Mouse (Mus musculus): ENCODE results near the gene Tppp2.

Gene Tppp2

DNA sequence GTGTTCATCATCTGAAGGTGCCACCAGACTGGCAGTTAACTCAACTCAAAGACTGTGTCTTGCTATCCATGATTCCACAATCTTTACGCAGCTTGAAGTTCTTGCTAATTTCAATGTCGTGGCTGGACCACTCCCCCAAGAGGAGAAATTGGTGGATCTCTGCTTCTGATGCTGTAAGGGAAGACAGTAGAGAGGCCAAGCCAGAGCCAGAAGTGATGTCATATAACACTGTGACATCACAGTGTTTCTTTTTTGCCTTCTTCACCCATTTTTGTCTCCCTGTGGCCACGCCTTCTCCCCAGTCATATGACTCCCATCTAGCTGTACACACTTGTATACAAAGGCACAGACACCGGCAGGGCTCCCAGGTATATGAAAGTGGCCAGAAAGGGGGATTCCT is at the start of gene Tppp2:
Tppp2 (plus strand) TSS at position 301 of the 400 bp plus-strand sequence.
- no peak for DNase-seq

DNA sequence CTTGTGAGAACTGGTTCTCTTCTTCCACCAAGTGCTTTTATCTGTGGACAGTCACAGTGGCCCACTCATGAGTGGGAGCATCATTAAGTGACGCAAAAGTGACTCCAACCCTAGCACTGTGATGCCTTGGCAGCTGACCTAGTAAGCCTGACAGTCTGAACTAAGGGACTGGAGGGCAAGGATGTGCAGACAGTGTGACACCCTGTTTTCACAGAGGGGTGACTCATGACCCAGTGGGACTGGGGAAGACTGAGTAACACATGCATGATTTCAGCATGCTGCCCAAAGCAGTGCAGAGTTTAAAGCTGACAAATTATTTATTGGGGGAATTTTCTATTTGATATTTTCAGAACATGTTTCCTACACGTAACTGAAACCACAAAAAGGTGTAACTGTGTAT is 47.5 kb upstream of the Tppp2 start:
- DNase-seq, result no peak

DNA sequence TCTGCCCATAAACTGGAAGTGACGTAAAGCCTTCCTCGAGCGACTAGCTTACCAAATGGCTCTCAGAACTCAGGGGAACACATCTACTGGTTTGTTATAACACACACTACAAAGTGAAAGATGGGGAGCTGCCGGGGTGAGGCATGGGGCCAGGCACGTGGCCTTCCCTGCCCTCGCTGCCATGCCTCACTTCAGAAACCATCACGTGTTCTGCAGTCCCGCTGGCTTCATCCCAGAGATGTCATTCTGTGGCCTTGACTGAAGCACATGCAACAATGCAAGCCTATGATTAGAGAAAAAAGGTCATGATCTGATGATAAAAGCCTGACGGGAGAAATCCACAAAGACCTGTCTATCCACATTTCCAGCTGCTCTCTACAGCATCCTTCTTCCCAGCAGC is 46.5 kb upstream of the Tppp2 start:
- DNase-seq, result no peak

DNA sequence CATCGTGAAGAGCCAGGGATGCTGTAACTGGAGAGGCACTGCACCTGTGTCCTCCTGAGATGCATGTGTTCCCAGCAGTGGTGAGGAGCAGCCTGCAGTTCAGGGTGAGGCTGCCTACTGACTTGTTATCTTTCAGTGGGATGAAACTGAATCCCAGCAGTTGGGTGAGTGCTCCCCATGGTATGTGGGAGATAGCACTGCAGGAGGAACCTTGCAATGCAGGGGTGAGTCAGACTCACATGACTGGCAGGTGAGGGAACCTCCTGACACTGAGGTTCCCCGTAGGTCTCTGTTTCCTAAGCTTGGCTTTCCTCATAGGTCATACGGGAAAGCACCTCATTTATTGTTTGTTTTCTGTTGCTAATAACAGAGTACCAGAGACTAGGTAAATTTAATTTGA is 40.7 kb upstream of the Tppp2 start:
- no peak for DNase-seq

DNA sequence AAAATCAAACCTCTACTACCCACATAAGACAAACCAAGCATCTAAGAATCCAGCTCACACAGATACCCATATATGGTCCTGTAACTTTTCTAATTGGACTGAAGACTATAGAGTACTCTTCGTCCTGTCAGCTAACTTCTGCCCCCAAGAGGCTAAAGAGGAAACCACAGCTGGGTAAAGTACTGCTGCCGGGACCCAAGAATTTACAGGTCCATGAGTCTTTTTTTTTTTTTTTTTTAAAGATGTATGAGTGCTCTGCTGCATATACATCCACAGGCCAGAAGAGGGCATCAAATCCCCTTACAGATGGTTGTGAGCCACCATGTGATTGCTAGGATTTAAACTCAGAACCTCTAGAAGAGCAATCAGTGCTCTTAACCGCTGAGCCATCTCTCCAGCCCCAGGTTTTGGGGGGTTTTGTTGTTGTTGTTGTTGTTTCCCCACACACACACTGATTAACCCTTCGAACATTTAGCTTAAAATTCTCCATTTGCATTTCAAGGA is 34.6 kb upstream of the Tppp2 start:
- peak; percentile 70 for DNase-seq

DNA sequence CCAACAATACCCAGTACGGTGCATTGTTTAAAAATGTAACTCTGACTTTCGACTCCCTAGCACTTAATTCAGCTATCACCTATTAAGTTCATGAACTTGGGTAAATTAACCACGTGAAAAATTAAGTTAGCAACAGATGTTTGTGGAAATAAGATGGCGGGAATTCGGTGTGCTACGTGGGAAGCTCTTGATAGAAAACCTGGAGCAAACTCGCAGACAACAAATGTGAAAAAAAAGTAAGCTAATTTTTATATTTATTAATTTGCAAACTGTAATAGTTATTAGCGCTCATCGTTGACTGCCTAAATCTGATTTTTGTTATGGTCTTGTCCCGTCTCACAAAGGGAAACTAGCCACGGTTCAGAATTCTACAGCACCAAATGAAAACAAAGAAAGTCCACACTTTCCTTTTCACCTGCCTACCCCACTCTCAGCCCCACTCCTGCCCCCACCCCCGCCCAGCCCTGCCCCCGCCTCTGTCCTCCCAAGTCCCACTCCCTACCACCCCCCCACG is 34.1 kb upstream of the Tppp2 start:
- DNase-seq, result no peak

DNA sequence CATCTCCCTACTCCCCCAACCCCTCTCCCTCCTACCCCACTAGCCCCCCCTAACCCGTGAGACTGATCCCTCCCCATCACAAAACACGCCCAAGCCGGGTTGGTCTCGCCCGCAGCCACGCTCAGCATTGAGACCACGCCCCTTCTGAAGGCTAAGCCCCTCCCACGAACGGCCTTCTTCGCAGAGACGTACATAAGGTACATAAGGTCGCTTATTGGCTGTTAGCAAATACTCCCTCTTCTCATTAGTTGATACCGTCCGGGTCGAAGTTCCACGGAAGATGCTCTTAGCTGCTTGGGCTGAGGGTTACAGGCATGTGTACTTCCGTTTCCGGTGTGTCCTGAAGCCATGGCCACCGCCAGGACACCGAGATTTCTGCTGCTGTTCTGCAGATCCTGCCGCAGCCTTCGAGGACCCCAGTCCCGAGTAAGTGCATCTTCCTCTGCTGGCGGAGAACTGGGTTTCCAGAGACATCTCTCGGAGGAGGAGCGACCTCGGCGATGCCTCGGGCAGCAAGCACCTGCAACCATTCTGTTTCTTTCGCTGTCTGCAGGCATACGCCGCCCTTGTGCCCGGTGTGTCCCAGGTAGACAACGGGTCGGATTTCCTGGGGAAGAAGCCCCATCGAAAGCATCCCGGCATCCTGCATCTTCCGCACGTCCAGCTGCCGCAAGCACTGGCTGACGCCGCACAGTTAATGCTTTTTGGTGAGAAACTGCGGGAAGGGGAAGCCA is 33.5 kb upstream of the Tppp2 start, which contains the start of gene Mettl17:
Mettl17 (plus strand) TSS at position 245 of the 734 bp plus-strand sequence.
- peak; percentile 95 for DNase-seq

DNA sequence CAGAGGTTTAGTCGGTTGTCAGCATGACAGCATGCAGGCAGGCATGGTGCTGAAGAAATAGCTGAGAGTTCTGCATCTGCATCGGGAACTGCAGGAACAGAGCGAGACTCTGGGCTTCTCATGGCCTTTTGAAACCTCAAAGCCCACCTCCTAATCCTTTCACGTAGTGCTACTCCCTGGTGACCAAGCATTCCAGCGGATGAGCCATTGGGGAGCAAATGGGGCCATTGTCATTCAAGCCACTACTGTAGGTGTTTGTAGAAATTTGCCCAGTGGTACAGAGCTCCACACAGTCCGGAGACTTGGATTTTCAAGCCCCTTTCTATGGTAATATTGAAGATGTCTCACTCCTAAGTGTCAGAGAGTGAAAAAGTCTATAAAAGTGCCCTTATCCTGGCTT is 32.2 kb upstream of the Tppp2 start:
- DNase-seq, result no peak

DNA sequence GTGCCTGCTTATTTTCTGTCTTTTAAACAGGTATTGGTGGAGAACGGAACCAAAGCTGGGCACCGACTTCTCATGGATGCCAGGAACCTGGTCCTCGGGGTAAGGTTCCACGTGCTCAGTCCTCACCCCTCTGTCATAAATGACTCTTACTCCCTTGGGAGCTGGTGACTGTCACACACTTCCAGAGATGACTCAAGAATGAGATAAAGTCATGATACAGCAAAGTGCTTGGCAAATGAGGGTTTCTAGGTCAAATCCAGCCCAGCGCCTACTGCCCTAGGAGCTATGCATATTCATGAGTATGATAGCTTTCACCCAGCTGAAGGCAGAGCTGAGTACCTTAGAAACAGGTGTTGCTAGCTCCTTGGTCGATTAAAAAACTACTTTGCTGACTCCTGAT is 28.4 kb upstream of the Tppp2 start:
- DNase-seq, result no peak

DNA sequence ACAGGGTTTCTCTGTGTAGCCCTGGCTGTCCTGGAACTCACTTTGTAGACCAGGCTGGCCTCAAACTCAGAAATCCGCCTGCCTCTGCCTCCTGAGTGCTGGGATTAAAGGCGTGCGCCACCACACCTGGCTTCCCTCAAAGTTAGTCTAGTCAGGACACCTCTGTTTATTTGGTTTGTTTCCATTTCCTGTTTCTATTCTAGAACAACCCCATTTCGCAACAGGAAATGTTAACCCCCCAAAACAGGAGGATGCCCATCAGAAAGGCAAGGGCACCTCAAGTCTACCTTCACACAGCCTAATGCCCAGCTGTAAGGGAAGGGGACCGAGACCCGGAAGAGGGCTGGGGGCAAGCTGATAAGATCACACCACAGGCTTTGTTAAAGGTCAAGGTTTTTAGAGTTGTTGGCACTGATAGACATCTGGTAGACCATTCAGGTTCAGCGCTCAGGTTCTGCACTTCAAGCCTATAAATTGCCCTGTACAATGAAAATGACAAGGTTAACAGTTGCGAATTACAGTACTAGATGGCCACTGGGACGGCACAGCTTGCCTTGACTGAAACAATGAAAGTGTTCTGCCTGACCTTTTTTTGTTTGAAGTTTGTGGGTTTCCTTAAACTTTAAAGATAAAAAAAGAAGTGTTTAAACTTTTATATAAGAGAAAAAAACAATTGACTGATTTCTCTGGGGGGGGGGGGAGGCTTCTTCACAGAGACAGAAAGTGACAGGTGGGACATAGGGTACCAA is 25.9 kb upstream of the Tppp2 start, which contains the start of gene Slc39a2:
Slc39a2 (plus strand) TSS at position 699 of the 749 bp plus-strand sequence.
- no peak for DNase-seq

DNA sequence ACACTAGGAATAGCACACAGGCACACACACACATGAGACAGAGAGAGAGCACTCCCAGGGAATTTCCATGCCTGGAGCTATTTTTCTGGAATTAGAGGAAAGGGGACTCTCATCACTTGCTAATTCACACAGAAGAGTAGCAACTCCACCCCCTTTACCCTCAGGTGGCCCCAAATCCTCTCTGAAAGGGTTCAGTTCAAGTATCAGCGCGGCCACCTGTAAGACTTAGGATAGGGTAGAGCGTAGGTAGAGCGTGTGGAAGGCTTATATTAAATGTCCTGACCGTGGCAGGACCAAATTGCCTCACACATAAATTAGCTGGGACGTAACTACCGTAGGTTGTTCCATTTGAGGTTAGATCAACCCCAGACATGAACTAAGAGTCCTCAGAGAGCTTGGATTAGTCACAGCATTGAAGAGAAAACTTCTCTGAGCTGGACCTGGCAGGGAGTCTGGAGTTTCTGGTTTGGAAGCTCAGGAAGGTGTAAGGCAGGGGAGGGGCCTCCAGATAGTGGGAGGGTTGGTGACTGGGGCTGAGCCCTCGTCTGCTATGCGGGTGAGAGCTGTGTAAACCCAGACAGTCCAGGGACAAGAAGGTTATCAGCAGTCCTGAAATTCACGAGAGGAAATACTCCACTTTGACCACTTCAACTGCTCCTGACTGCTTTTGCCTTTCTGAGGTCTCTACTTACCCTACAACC is 25.0 kb upstream of the Tppp2 start:
- DNase-seq, result no peak

DNA sequence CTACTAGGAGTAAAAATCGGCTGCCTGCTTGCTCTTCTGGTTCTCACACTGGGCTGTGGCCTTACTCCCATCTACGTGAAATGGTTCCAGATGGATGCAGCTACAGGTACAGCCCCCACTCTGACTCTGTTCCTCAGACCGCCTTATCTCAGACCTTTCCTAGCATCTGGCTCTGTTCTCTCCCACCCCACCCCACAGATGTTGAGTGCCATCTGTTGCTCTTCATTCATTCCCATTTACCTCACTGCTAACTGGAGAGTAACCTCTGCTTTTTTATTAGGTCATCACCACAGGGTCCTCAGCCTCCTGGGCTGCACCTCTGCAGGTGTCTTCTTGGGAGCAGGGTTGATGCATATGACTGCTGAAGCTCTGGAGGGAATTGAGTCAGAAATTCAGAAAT is 24.4 kb upstream of the Tppp2 start:
- DNase-seq, result no peak

DNA sequence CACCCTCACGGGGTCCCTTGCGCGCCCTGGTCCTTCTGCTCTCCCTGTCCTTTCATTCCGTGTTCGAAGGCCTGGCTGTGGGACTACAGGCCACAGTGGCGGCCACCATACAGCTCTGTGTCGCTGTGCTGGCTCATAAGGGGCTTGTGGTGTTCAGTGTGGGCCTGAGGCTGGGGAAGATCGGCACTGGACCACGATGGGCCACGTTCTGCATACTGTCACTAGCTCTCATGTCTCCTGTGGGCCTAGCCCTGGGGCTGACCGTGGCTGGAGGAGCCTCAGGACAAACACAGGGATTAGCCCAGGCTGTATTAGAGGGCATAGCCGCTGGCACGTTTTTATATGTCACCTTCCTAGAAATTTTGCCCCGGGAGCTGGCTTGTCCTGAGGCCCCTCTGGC is 23.2 kb upstream of the Tppp2 start:
- no peak for DNase-seq

DNA sequence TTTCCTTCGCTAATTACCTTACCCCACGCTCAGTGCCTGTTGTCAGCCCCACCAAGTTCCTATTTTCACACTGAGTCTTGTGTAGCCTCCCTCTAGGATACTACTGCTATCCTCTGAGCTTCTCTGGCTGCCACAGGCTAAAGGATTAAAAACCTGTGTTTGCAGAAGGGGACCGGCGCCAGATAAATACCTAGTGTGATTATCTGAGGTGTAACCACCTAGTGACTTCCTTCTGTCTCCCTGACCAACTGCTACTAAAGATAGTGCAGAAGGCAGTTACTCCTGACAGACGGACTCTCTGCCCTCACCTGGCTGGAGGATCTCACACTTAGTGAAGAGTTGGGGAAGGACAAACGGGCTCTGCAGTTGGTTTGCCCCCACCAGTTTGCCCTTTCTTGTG is 22.2 kb upstream of the Tppp2 start:
- DNase-seq, result no peak

DNA sequence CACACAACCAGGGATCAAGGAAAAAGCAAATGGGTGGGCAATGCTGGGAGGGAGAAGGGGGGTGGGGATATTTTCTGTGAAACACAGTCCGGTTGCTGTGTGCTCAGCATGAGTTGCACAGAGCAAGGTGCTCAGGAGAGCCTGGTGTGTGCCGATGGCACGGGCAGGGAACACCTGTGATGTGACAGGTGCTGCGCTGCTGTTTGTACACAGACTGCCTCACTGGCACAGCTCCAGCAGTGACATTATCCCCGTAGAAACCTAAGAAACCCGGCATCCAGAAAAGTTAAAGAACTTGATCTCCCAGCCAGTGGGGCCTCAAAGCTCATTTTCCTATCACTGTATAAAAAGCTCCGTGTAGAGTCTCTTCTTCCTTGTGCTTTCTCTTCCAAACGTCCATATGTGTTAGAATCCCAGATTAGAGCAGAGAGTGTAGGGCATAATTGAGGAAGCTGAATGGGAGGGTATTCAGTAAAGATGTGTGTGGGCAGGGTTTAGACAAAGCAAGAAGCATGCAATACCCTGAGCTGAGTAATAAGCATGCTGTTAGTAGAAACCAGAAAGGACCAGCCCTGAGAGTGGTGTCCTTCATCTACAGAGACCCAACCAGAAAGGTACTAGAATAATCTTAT is 21.6 kb upstream of the Tppp2 start:
- no peak for DNase-seq

DNA sequence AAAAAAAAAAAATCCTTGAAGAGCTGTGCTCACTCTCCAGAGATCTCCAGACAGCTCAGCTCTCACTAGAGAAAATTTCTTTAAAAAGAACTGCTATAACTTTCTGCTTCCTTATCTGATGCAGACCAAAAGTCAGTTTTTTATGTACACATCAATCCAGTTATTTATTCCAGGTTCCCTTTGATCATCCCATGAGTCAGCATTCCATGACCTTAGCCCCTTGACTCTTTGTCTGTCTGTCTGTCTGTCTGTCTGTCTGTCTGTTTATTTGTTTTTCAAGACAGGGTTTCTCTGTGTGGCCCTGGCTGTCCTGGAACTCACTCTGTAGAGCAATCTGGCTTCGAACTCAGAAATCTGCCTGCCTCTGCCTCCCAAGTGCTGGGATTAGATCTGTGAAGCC is 18.9 kb upstream of the Tppp2 start:
- no peak for DNase-seq

DNA sequence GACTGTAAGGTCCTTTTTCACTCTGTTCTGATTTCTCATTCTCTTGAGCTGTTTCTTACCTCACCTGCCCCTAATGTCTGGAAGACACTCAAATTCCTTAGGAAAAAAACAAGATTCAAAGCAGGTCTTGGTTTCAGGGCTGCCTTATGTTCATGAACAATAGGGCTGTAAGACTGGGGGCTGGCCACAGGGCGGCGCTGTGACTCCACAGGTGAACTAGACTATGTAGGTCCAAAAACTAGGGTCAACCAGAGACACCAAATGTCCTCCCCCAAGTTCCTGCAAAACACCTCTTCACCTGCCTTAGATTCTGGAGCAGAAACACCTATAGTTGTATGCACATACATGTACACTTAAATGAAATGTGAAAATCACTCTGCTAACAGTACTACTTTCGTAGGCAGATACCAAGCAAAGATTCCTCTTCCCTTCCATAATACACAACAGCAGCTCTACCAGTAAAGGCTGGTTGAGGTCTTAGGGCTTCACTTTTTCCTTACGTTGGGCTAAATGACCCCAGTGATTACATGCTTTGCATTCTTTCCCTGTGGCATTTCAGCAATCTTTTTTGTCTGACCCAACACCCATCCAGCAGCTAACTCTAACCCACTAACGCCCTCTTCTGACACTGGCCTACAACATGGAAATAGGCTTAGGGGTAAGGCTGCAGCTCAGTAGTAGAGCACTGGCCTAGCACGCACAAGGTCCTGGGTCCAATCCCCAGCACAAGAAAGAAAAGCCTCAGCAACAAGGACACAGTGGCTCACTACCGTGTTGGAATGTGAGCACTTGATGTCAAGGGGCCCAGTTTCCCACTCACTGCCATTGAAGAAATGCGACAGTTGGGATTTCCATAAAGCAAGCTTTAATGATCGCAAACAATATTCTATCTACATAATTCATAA is 15.2 kb upstream of the Tppp2 start:
- DNase-seq, result peak; percentile 50

DNA sequence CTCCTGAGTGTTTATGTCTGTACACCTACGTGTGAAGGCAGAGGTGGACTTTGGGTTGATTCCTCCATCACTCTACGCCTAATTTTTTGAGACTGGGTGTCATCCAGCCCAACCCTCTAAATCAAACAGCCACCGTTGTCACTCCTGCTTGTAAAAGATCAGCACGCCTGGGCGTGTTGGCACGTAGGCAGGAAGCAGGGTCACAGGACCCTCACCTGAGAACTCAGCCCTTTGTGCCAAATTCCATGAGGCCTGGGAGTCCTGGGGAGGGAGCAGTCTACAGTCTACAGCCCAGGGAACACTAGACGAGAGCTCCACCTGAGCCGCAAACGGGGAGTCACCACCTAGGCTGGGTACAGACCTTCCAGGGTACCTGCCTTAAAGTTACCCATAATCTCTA is 14.4 kb upstream of the Tppp2 start:
- DNase-seq, result no peak

DNA sequence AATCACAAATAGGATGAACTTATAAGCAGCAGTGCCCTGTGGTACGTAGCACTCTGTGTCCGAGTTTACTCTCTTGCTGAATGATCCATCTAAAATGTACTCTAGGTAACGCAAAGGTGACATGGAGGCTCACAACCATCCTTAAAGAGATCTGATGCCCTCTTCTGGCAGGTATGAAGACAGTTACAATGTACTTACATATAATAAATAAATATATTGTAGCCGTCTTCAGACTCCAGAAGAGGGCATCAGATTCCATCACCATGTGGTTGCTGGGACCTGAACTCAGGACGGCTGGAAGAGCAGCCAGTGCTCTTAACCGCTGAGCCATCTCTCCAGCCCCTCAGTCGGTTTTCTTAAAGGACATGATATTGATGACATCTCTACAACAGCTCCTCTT is 13.5 kb upstream of the Tppp2 start:
- DNase-seq, result no peak

DNA sequence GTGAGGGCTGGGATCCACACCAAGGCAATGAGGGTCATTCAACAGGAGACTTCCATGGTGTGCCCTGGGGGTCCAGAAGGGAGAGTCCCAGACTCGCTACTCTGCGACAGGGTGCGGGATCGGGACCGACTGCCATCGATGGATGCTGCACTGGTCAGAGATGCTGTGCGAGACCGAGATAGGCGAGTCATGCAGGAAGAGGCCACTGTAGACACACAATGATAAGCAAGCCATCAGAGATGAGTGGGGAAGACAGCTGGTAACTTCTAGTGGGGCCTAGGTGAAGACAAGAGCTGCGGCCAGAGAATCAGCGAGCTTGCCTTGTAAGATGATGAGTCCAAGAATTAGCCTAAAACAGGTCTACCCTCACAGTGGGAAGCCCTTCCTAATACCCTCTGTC is 12.1 kb upstream of the Tppp2 start:
- DNase-seq, result no peak

DNA sequence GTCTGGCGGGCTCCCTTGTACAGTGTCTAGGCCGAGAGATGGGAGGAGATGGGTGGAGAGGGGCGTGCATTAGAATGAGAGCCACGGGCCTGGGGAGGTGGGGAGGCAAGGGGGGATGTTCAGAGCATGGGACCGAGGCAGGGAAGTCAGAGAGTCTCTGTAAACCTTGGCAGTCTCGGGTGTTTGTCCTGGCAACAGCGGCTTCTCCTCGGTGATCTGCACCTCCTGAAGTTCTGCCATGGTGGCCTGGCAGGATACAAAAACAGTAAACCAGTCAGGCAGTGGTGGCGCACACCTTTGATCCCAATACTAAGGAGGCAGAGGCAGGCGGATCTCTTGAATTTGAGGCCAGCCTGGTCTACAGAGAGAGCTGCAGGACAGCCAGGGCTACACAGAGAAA is 6.9 kb upstream of the Tppp2 start:
- DNase-seq, result no peak

Measured in right cerebral cortex, adult 18-20 months (tissue).